Mouse (Mus musculus) limb, embryonic 14.5 days (tissue): ENCODE measurements around the gene Gm10065. TPM values are rescaled to one million over a fixed set of nuclear protein-coding genes. Genes with fewer than 3 reads are reported as not detected.

Experiments used
- ATAC-seq: fragments of 200-750 bp; cut with Nextera tagmentation; 2 replicates; pipeline ENCODE4 v1.8.0; 2017; ENCODE audit warnings: low read depth, moderate number of reproducible peaks, moderate TSS enrichment; ENCODE audit not compliant: low FRiP score
- DNase-seq: peaks from one replicate; pipeline ENCODE4 v3.0.0-alpha.2; 2015; ENCODE audit warnings: low spot score
- H3K27ac ChIP-seq: fragments of 300-500 bp; sonication (generic); replicated peaks from 2 replicates; pipeline ENCODE4 v1.5.1; 2014; ENCODE audit warnings: low read depth, mild to moderate bottlenecking, low read length, moderate library complexity, mixed read lengths
- H3K27me3 ChIP-seq: fragments of 300-500 bp; sonication (generic); 2 replicates; pipeline ENCODE4 v1.6.1; 2014; ENCODE audit warnings: low read length, mixed read lengths; ENCODE audit not compliant: control insufficient read depth, insufficient read depth
- H3K36me3 ChIP-seq: fragments of 300-500 bp; sonication (generic); 2 replicates; pipeline ENCODE4 v1.6.1; 2014; ENCODE audit warnings: mild to moderate bottlenecking, low read length, moderate library complexity, mixed read lengths; ENCODE audit not compliant: control insufficient read depth, insufficient read depth
- H3K4me1 ChIP-seq: fragments of 300-500 bp; sonication (generic); 2 replicates; pipeline ENCODE4 v1.6.1; 2014; ENCODE audit warnings: antibody characterized with exemption, low read length, mixed read lengths; ENCODE audit not compliant: control insufficient read depth, insufficient read depth
- H3K4me2 ChIP-seq: fragments of 300-500 bp; sonication (generic); replicated peaks from 2 replicates; pipeline ENCODE4 v1.6.1; 2014; ENCODE audit warnings: low read depth, mild to moderate bottlenecking, low read length, moderate library complexity; ENCODE audit not compliant: severe bottlenecking
- H3K4me3 ChIP-seq: fragments of 300-500 bp; sonication (generic); replicated peaks from 2 replicates; pipeline ENCODE4 v1.5.1; 2014; ENCODE audit warnings: low read length
- H3K9ac ChIP-seq: fragments of 300-500 bp; sonication (generic); 2 replicates; pipeline ENCODE4 v1.6.1; 2014; ENCODE audit warnings: mild to moderate bottlenecking, low read depth, low read length, moderate library complexity; ENCODE audit not compliant: severe bottlenecking
- H3K9me3 ChIP-seq: fragments of 300-500 bp; sonication (generic); 2 replicates; pipeline ENCODE4 v1.6.1; 2016; ENCODE audit warnings: low read length; ENCODE audit not compliant: control insufficient read depth
- POLR2A ChIP-seq: fragments of 200-500 bp; IDR thresholded peaks from 2 replicates; pipeline ENCODE4 v1.8.0; 2012; ENCODE audit warnings: inconsistent platforms, mild to moderate bottlenecking, moderate library complexity, borderline replicate concordance; ENCODE audit not compliant: insufficient read depth, insufficient read length; ENCODE audit errors: extremely low read depth
- WGBS: fragments of 180-500 bp; shearing (Covaris S2); extraction: QIAGEN DNeasy Blood & Tissue Kit; methylation state at CpG from one replicate; pipeline ENCODE4 v1.1.7; 2014; 5-methylcytosine and 5-hydroxymethylcytosine counted together
- polyA plus RNA-seq, 2 experiments: library from polyadenylated mRNA; depleted of rRNA in 1 of 2; stranded (reverse) in 1 of 2; unstranded in 1 of 2; fragments of >200 nt; fragmentation: Nextera tagmentation in 1 of 2; extraction: Ambion mirVana in 1 of 2; gene quantifications; 2 replicates each; pipeline versions ENCODE4 v1.2.1 to v1.2.3; 2012 to 2014

Gm10065 gene
- polyA plus RNA-seq, 2 experiments = not detected

- 3% methylated on average over 13 of the region's 13 CpGs for WGBS
- H3K36me3 ChIP-seq = peaks cover 23% of the 10 kb centered on the region
- peak overlapping the region; percentile 79 for H3K4me3 ChIP-seq
- peak overlapping the region; percentile 77 for H3K4me2 ChIP-seq
- ATAC-seq (no peak), DNase-seq (no peak)
- TF ChIP-seq POLR2A = no peak
- peak overlapping the region; percentile 77 for H3K9ac ChIP-seq
- H3K27me3 ChIP-seq = no peaks in the 10 kb centered on the region; the same call in 1 of the 2 replicates
- no peaks in the 10 kb centered on the region for H3K9me3 ChIP-seq
- peaks cover 8% of the 10 kb centered on the region for H3K4me1 ChIP-seq
- peak overlapping the region; percentile 72; the same call in 1 of the 2 replicates for H3K27ac ChIP-seq
Measured at GRCm38 (mm10) chr13:21453042-21453441, 26.2 kb downstream of the Gm10065 start.

GRCm38 (mm10) chr13:21447856-21448614, 31.2 kb downstream of the Gm10065 start:
- Histone ChIP-seq H3K9me3 (no peaks in the 10 kb centered on the region), H3K4me3 (no peak overlapping the region), H3K36me3 (peaks cover 70% of the 10 kb centered on the region), H3K4me1 (peaks cover 8% of the 10 kb centered on the region), H3K27me3 (no peaks in the 10 kb centered on the region), H3K4me2 (no peak overlapping the region), H3K27ac (no peak overlapping the region), H3K9ac (no peak overlapping the region)
- TF ChIP-seq POLR2A = no peak
- no peak for DNase-seq
- 87% methylated on average over 16 of the region's 16 CpGs for WGBS
- ATAC-seq = no peak

DNA sequence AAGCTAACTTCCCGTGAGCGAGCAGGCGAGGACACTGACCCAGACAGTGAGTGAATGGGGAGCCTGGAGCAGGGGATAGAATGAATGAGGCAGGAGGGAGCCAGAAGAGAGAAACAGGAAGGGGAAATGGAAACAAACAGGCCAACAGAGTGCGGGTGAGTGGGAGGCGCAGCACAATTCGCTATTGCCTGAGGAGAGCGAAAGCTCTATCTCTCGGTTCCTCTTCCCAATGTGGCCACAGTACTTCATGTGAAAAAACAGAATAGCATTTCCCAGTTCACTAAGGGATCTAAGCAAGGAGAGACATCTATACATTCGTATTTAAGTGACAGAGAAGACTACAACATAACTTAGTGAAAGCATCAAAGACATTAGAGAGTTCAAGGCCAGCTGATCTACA, 32.4 kb downstream of the Gm10065 start:
- no peak overlapping the region for H3K4me2 ChIP-seq
- H3K4me1 ChIP-seq = no peaks in the 10 kb centered on the region
- H3K9ac ChIP-seq = no peak overlapping the region
- no peaks in the 10 kb centered on the region for H3K9me3 ChIP-seq
- H3K27me3 ChIP-seq = no peaks in the 10 kb centered on the region
- no peak overlapping the region for H3K27ac ChIP-seq
- peaks cover 75% of the 10 kb centered on the region for H3K36me3 ChIP-seq
- DNase-seq (no peak), ATAC-seq (no peak)
- H3K4me3 ChIP-seq = no peak overlapping the region
- no peak for TF ChIP-seq POLR2A
- WGBS = 85% methylated on average over 9 of the region's 9 CpGs

DNA sequence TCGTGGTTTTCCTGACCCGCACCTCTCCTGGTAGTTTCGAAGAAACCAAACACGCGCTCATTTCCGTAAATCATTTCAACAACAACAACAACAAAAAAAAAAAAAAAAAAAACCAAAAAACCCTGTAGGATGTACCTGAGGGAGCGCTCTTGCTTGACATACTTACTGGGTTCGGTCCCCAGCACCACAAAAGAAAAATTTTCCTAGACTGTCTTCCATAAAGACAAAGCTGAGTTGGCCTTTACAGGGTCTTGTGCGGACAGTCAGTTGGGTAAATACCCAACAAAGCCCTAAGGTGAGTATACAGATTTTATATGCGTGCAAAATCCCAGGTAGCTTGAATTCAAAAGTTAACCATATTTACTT, 38.1 kb downstream of the Gm10065 start:
- peak overlapping the region; percentile 60 for H3K4me3 ChIP-seq
- TF ChIP-seq POLR2A = no peak
- peak overlapping the region; percentile 84 for H3K4me2 ChIP-seq
- peak overlapping the region; percentile 72 for H3K9ac ChIP-seq
- H3K4me1 ChIP-seq = no peaks in the 10 kb centered on the region
- H3K27me3 ChIP-seq = no peaks in the 10 kb centered on the region
- ATAC-seq (no peak), DNase-seq (no peak)
- 15% methylated on average over 10 of the region's 10 CpGs for WGBS
- H3K9me3 ChIP-seq = no peaks in the 10 kb centered on the region
- H3K27ac ChIP-seq = peak overlapping the region; percentile 68; the same call in 1 of the 2 replicates
- peaks cover 36% of the 10 kb centered on the region for H3K36me3 ChIP-seq

GRCm38 (mm10) chr13:21440503-21441206, 38.6 kb downstream of the Gm10065 start, which contains the start of gene Pgbd1:
Pgbd1 (minus strand) TSS chr13:21441058.
- H3K9ac ChIP-seq = peak within 1 kb of the TSS; percentile 72
- H3K9me3 ChIP-seq = no peaks in the 10 kb centered on the region
- H3K4me1 ChIP-seq = no peaks in the 10 kb centered on the region
- peak within 1 kb of the TSS; percentile 60 for H3K4me3 ChIP-seq
- H3K27me3 ChIP-seq = no peaks in the 10 kb centered on the region
- 0 out of 2 replicates have a peak, but pooled peaks have one; percentile 9 for TF ChIP-seq POLR2A
- peak within 1 kb of the TSS; percentile 84 for H3K4me2 ChIP-seq
- WGBS = 1% methylated on average over 32 of the region's 32 CpGs
- peaks cover 31% of the 10 kb centered on the region for H3K36me3 ChIP-seq
- peak within 1 kb of the TSS; percentile 68 for H3K27ac ChIP-seq
- ATAC-seq (peak; percentile 87), DNase-seq (peak; percentile 74)
